Comparison of ENCODE assay signal across 11 mouse cellular contexts in the genomic region with DNA sequence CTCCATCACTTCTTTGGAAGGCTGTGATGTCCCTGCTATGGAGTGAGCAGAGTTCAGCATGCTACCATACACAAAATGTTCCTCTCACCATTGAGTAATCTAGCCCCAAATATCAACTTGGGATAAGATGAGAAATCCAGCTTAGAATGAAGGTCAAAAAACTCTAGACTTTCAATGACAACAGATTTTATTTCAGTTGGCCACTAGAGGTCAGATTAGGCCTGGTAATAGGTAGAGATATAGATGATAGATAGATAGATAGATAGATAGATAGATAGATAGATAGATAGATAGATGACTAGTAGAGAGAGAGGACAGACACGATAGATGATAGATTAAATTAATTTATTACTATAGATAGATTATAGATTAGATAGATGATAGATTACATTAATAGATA.
DNase-seq lines count a peak whose midpoint lies in the region; ATAC-seq and TF ChIP-seq lines count a peak whose summit lies in the region.
"Had no signal": no experiment of that assay in that cellular context is flagged by ENCODE, and none has a peak within 500 bp of the region (broad histone marks: within the 10 kb centered on the region; RNA-seq: fewer than 3 reads in every experiment).

No protein-coding gene starts in this region.

- no peaks in the 10 kb centered on the region for H3K4me1 ChIP-seq in kidney, postnatal 0 days (replicated peaks; ENCODE audit: insufficient read depth, low read length)
- H3K4me1 ChIP-seq in MEL (ENCODE audit: control insufficient read depth in 1 of 2, insufficient read depth in 2 of 2, low read length in 2 of 2): no peaks in the 10 kb centered on the region
- H3K4me1 ChIP-seq: limb, embryonic 12.5 days had no signal

- no peak overlapping the region for H3K4me2 ChIP-seq in kidney, postnatal 0 days (ENCODE audit: low read length)
- H3K4me2 ChIP-seq: limb, embryonic 12.5 days had no signal

- H3K9ac ChIP-seq in kidney, postnatal 0 days (ENCODE audit: low read depth, low read length): no peak overlapping the region
- H3K9ac ChIP-seq in MEL (ENCODE audit: control insufficient read depth, low read depth, low read length, poor library complexity, severe bottlenecking): no peak overlapping the region
- H3K9ac ChIP-seq: limb, embryonic 12.5 days had no signal

- TF ChIP-seq CTCF in kidney, postnatal 0 days (IDR thresholded peaks at IDR 0.05; ENCODE audit: low read depth): peak; percentile 65
- peak in 1 of 3 experiments; percentile 38; a peak in 2 of 6 replicates for TF ChIP-seq CTCF in MEL (IDR thresholded peaks at IDR 0.05 in 2 of 3, conservative IDR thresholded peaks at IDR 0.05 in 1 of 3; ENCODE audit: control insufficient read depth in 1 of 3, insufficient read depth in 1 of 3, low read depth in 2 of 3, low read length in 3 of 3, poor library complexity in 1 of 3, severe bottlenecking in 1 of 3)

- peak; percentile 37 for DNase-seq in cerebellum, adult 9-10 months
- DNase-seq in kidney, postnatal 0 days (ENCODE audit: low spot score): peak; percentile 57
- DNase-seq in kidney, postnatal 14 days: no peak
- DNase-seq in MEL (ENCODE audit: low read depth, low spot score): peak; percentile 22
- peak; percentile 35 for DNase-seq in lung, postnatal 25 days (ENCODE audit: low spot score)
- no peak for DNase-seq in urinary bladder, postnatal 4 days (ENCODE audit: low spot score in 2 of 2)
- DNase-seq: adrenal gland, adult 8-10 months; gastrocnemius, postnatal 25 days had no signal

- no peak for TF ChIP-seq EP300 in MEL (IDR thresholded peaks at IDR 0.05; ENCODE audit: low read depth in 1 of 2, low read length in 2 of 2)

- H3K4me3 ChIP-seq in kidney, postnatal 0 days (replicated peaks; ENCODE audit: low read depth, low read length): no peak overlapping the region
- no peak overlapping the region for H3K4me3 ChIP-seq in MEL (ENCODE audit: control insufficient read depth in 1 of 2, insufficient read depth in 1 of 2, low read depth in 2 of 2, low read length in 2 of 2)
- H3K4me3 ChIP-seq: limb, embryonic 12.5 days had no signal

- no peak overlapping the region for H3K27ac ChIP-seq in kidney, postnatal 0 days
- no peak overlapping the region for H3K27ac ChIP-seq in MEL (ENCODE audit: control insufficient read depth, low read depth, low read length)
- H3K27ac ChIP-seq: limb, embryonic 12.5 days had no signal

- no peaks in the 10 kb centered on the region for H3K27me3 ChIP-seq in kidney, postnatal 0 days (ENCODE audit: insufficient read depth, low read length)
- no peaks in the 10 kb centered on the region for H3K27me3 ChIP-seq in MEL (ENCODE audit: control insufficient read depth in 1 of 2, insufficient read depth in 2 of 2, low read length in 2 of 2)
- H3K27me3 ChIP-seq: limb, embryonic 12.5 days had no signal

- ATAC-seq in cerebellum, adult (ENCODE audit: insufficient number of reproducible peaks, low FRiP score, low TSS enrichment): no peak
- no peak for ATAC-seq in kidney, postnatal 0 days (replicated peaks; ENCODE audit: low FRiP score, low read depth)
- no peak for ATAC-seq in megakaryocyte-erythroid progenitor cell, adult 5-6 weeks (replicated peaks; ENCODE audit: low FRiP score, low TSS enrichment, poor library complexity, severe bottlenecking)

- no peak for TF ChIP-seq POLR2A in MEL (IDR thresholded peaks at IDR 0.05; ENCODE audit: control insufficient read depth in 1 of 2, insufficient read depth in 1 of 2, low read depth in 1 of 2, low read length in 2 of 2, poor library complexity in 1 of 2)

- TF ChIP-seq RAD21 in MEL (IDR thresholded peaks at IDR 0.05; ENCODE audit: low read depth, low read length): peak; percentile 61

- no peaks in the 10 kb centered on the region for H3K79me2 ChIP-seq in MEL (ENCODE audit: control insufficient read depth, insufficient read depth, low read length, poor library complexity)

- no peaks in the 10 kb centered on the region; the same call in 1 of the 2 replicates for H3K9me3 ChIP-seq in kidney, postnatal 0 days (replicated peaks; ENCODE audit: low read length)
- no peaks in the 10 kb centered on the region for H3K9me3 ChIP-seq in MEL (replicated peaks; ENCODE audit: insufficient read depth, low read length)

- WGBS in kidney, postnatal 0 days: 80% methylated on average over 1 of the region's 1 CpGs

- H3K36me3 ChIP-seq in kidney, postnatal 0 days (ENCODE audit: insufficient read depth, low read length): peaks cover 15% of the 10 kb centered on the region
- H3K36me3 ChIP-seq in MEL (ENCODE audit: control insufficient read depth in 1 of 2, insufficient read depth in 2 of 2, low read length in 2 of 2): no peaks in the 10 kb centered on the region

TF ChIP-seq in MEL, 35 proteins besides CTCF, POLR2A, EP300 and RAD21:
- TF ChIP-seq NELFE (IDR thresholded peaks at IDR 0.05; ENCODE audit: low read depth, low read length): no peak
- no peak for TF ChIP-seq SIN3A (IDR thresholded peaks at IDR 0.05; ENCODE audit: low read length)
- TF ChIP-seq GATA1 (IDR thresholded peaks at IDR 0.05; ENCODE audit: low read depth, low read length): peak; percentile 65; the same call in 1 of the 2 replicates
- TF ChIP-seq MYB (IDR thresholded peaks at IDR 0.05; ENCODE audit: low read depth, low read length): no peak
- peak; percentile 31 for TF ChIP-seq SMC3 (IDR thresholded peaks at IDR 0.05; ENCODE audit: low read depth, low read length)
TF ChIP-seq in MEL: peak in this region for 2.

Comparison
In these comparisons a context has a peak if more than half of its experiments do, and no peak if none do; other contexts are left out.
1. DNase-seq: peak in cerebellum, adult 9-10 months (single experiment), kidney, postnatal 0 days (single experiment), MEL (single experiment) and lung, postnatal 25 days (single experiment); none in kidney, postnatal 14 days (single experiment) and urinary bladder, postnatal 4 days (0 of 2).